Mouse (Mus musculus) ES-E14 (cell line): ENCODE data around the gene Mycl. TPM values are rescaled to one million over a fixed set of nuclear protein-coding genes. Genes with fewer than 3 reads are reported as not detected.
A peak's percentile ranks its signal among the peaks of the same experiment; 100 is the strongest.

Experiments used
- DNase-seq: peaks from one replicate; pipeline ENCODE4 v3.0.0-alpha.2; 2013; ENCODE audit warnings: low read depth, low spot score
- H3K27ac ChIP-seq: 2 replicates; pipeline ENCODE4 v1.5.1; 2012; ENCODE audit warnings: low read depth, mild to moderate bottlenecking, low read length, moderate library complexity, mixed read lengths; ENCODE audit not compliant: poor library complexity, insufficient read depth, severe bottlenecking
- H3K36me3 ChIP-seq: 2 replicates; pipeline ENCODE4 v1.6.1; 2012; ENCODE audit warnings: mild to moderate bottlenecking, low read length, moderate library complexity, mixed read lengths; ENCODE audit not compliant: control insufficient read depth, poor library complexity, insufficient read depth, severe bottlenecking
- H3K4me1 ChIP-seq, 2 experiments: fragments of 150-350 bp in 1 of 2; sonication (generic) in 1 of 2; 2 replicates each; pipeline ENCODE4 v1.6.1; 2012; ENCODE audit warnings: low read length in 2 of 2, mild to moderate bottlenecking in 1 of 2, mixed read lengths in 1 of 2; ENCODE audit not compliant: control insufficient read depth in 2 of 2, insufficient read depth in 2 of 2, poor library complexity in 1 of 2
- H3K4me3 ChIP-seq, 2 experiments: fragments of 150-350 bp in 1 of 2; sonication (generic) in 1 of 2; 2 replicates each; pipeline ENCODE4 v1.5.1; 2012; ENCODE audit warnings: low read length in 2 of 2, low read depth in 1 of 2, mild to moderate bottlenecking in 1 of 2, mixed read lengths in 1 of 2; ENCODE audit not compliant: insufficient read depth in 1 of 2, poor library complexity in 1 of 2, severe bottlenecking in 1 of 2
- H3K9ac ChIP-seq: 2 replicates; pipeline ENCODE4 v1.6.1; 2012; ENCODE audit warnings: low read depth, mild to moderate bottlenecking, low read length, mixed read lengths; ENCODE audit not compliant: poor library complexity, insufficient read depth, severe bottlenecking
- H3K9me3 ChIP-seq: fragments of 150-350 bp; sonication (generic); 2 replicates; pipeline ENCODE4 v1.6.1; 2012; ENCODE audit warnings: low read depth, mild to moderate bottlenecking, low read length; ENCODE audit not compliant: control insufficient read depth, insufficient read depth
- CHD2 ChIP-seq: IDR thresholded peaks from 2 replicates; pipeline ENCODE4 v1.6.1; 2014; ENCODE audit warnings: mild to moderate bottlenecking, low read depth, low read length, inconsistent platforms
- HCFC1 ChIP-seq: IDR thresholded peaks from 2 replicates; pipeline ENCODE4 v1.6.1; 2012; ENCODE audit warnings: low read length, inconsistent platforms, borderline replicate concordance; ENCODE audit not compliant: insufficient read depth
- MAFK ChIP-seq: IDR thresholded peaks from 2 replicates; pipeline ENCODE4 v1.6.1; 2014; ENCODE audit warnings: mild to moderate bottlenecking, low read depth, low read length, inconsistent platforms; ENCODE audit not compliant: insufficient read depth
- ZC3H11A ChIP-seq: IDR thresholded peaks from 2 replicates; pipeline ENCODE4 v1.6.1; 2012; ENCODE audit warnings: low read depth, mild to moderate bottlenecking, inconsistent platforms, low read length, borderline replicate concordance
- ZNF384 ChIP-seq: IDR thresholded peaks from 2 replicates; pipeline ENCODE4 v1.6.1; 2012; ENCODE audit warnings: low read depth, low read length, inconsistent platforms
- in situ Hi-C, 2 experiments: fragments of 600-800 bp; cut with MboI; formaldehyde crosslinking; loops; one replicate each; pipeline ENCODE4 v1.15.1; 2025; ENCODE audit warnings: low sequenced_read_pairs in 2 of 2, inconsistent platforms in 1 of 2; ENCODE audit not compliant: unreplicated experiment in 2 of 2
- total RNA-seq: library from RNA; depleted of rRNA; stranded (reverse); fragments of 300-350 nt; gene quantifications from 2 replicates; pipeline ENCODE4 v1.2.3, GENCODE M21; 2012

The Mycl gene
- total RNA-seq, 1 experiment: 7.3 TPM

- no peak overlapping the region for H3K4me3 ChIP-seq
- H3K36me3 ChIP-seq: no peaks in the 10 kb centered on the region; the same call in 1 of the 2 replicates
- H3K4me1 ChIP-seq: peaks cover 9 to 23% of the 10 kb centered on the region in 2 experiments
- no peak overlapping the region for H3K27ac ChIP-seq
- H3K9ac ChIP-seq: no peak overlapping the region
- no peaks in the 10 kb centered on the region for H3K9me3 ChIP-seq
- TF ChIP-seq ZNF384 (0 out of 2 replicates have a peak, but pooled peaks have one; percentile 63), CHD2 (no peak)
- no peak for DNase-seq
- in situ Hi-C loops: no loop called here
These were observed 18.5 kb downstream of the Mycl start for GRCm38 (mm10) chr4:123013949-123014406.

- TF ChIP-seq MAFK: peak; percentile 75; the same call in 1 of the 2 replicates
- TF ChIP-seq CHD2: no peak
- in situ Hi-C loops: no loop called here
- Histone ChIP-seq H3K36me3 (no peaks in the 10 kb centered on the region; the same call in 1 of the 2 replicates), H3K9me3 (no peaks in the 10 kb centered on the region), H3K27ac (no peak overlapping the region), H3K4me1 (peaks cover 9 to 23% of the 10 kb centered on the region in 2 experiments), H3K4me3 (no peak overlapping the region), H3K9ac (no peak overlapping the region)
- no peak for DNase-seq
These were observed 19.2 kb downstream of the Mycl start for GRCm38 (mm10) chr4:123014501-123015282.

- in situ Hi-C loops: no loop called here
- Histone ChIP-seq H3K4me3 (peak within 1 kb of the TSS; percentile 94), H3K27ac (peak within 1 kb of the TSS; percentile 82), H3K9ac (peak within 1 kb of the TSS; percentile 98), H3K36me3 (peaks cover 2% of the 10 kb centered on the region; the same call in 1 of the 2 replicates), H3K4me1 (peaks cover 8 to 18% of the 10 kb centered on the region in 2 experiments; a peak in 3 of 4 replicates), H3K9me3 (no peaks in the 10 kb centered on the region)
- no peak for TF ChIP-seq ZNF384
- no peak for TF ChIP-seq ZC3H11A
- no peak; the same call in 1 of the 2 replicates for TF ChIP-seq HCFC1
- TF ChIP-seq MAFK: no peak
- no peak for TF ChIP-seq CHD2
- peak; percentile 92 for DNase-seq
These were observed 21.1 kb downstream of the Mycl start, which contains the start of gene Trit1 for GRCm38 (mm10) chr4:123016451-123016957. Gene Trit1 (plus strand): TSS chr4:123016597.

- no peak overlapping the region for H3K27ac ChIP-seq
- H3K36me3 ChIP-seq: peaks cover 6% of the 10 kb centered on the region
- no peak overlapping the region for H3K4me3 ChIP-seq
- H3K9ac ChIP-seq: no peak overlapping the region
- DNase-seq: no peak
- in situ Hi-C loops: no loop called here
- H3K9me3 ChIP-seq: no peaks in the 10 kb centered on the region
- H3K4me1 ChIP-seq: peaks cover 5 to 6% of the 10 kb centered on the region in 2 experiments; a peak in 2 of 4 replicates
- TF ChIP-seq MAFK (no peak), HCFC1 (no peak)
These were observed 26.1 kb downstream of the Mycl start for GRCm38 (mm10) chr4:123021591-123021990.
